Mouse (Mus musculus) midbrain, postnatal 0 days (tissue): ENCODE measurements around the gene Chuk. TPM values are rescaled to one million over a fixed set of nuclear protein-coding genes. Genes with fewer than 3 reads are reported as not detected.

Experiments
- ATAC-seq: fragments of 200-750 bp; cut with Nextera tagmentation; 2 replicates; pipeline ENCODE4 v1.8.0; 2017; ENCODE audit warnings: moderate number of reproducible peaks, mild to moderate bottlenecking, moderate TSS enrichment, moderate library complexity; ENCODE audit not compliant: low FRiP score
- DNase-seq: peaks from one replicate; pipeline ENCODE4 v3.0.0-alpha.2; 2015; ENCODE audit warnings: low spot score
- H3K27ac ChIP-seq: fragments of 300-500 bp; sonication (generic); 2 replicates; pipeline ENCODE4 v1.5.1; 2014; ENCODE audit warnings: low read depth, mild to moderate bottlenecking, low read length, mixed read lengths
- H3K27me3 ChIP-seq: fragments of 300-500 bp; sonication (generic); 2 replicates; pipeline ENCODE4 v1.6.1; 2014; ENCODE audit warnings: low read length, control low read depth, mixed read lengths; ENCODE audit not compliant: insufficient read depth
- H3K36me3 ChIP-seq: fragments of 300-500 bp; sonication (generic); 2 replicates; pipeline ENCODE4 v1.6.1; 2014; ENCODE audit warnings: low read length, control low read depth, mixed read lengths; ENCODE audit not compliant: insufficient read depth
- H3K4me1 ChIP-seq: fragments of 300-500 bp; sonication (generic); 2 replicates; pipeline ENCODE4 v1.6.1; 2014; ENCODE audit warnings: mild to moderate bottlenecking, control low read depth, antibody characterized with exemption, low read length, mixed read lengths; ENCODE audit not compliant: insufficient read depth
- H3K4me2 ChIP-seq: fragments of 300-500 bp; sonication (generic); 2 replicates; pipeline ENCODE4 v1.6.1; 2014; ENCODE audit warnings: low read depth, mild to moderate bottlenecking, low read length, mixed read lengths; ENCODE audit not compliant: poor library complexity, severe bottlenecking
- H3K4me3 ChIP-seq: fragments of 300-500 bp; sonication (generic); 2 replicates; pipeline ENCODE4 v1.5.1; 2014; ENCODE audit warnings: low read depth, mild to moderate bottlenecking, low read length, moderate library complexity
- H3K9ac ChIP-seq: fragments of 300-500 bp; sonication (generic); replicated peaks from 2 replicates; pipeline ENCODE4 v1.6.1; 2014; ENCODE audit warnings: mild to moderate bottlenecking, low read length, moderate library complexity, mixed read lengths; ENCODE audit not compliant: poor library complexity, severe bottlenecking
- H3K9me3 ChIP-seq: fragments of 300-500 bp; sonication (generic); 2 replicates; pipeline ENCODE4 v1.6.1; 2016; ENCODE audit warnings: low read length, control low read depth
- CTCF ChIP-seq: IDR thresholded peaks from 2 replicates; pipeline ENCODE4 v1.5.1; 2016; ENCODE audit warnings: antibody characterized with exemption, mild to moderate bottlenecking
- WGBS: fragments of 180-500 bp; shearing (Covaris S2); extraction: QIAGEN DNeasy Blood & Tissue Kit; methylation state at CpG from one replicate; pipeline ENCODE4 v1.1.7; 2014; 5-methylcytosine and 5-hydroxymethylcytosine counted together
- polyA plus RNA-seq: library from polyadenylated mRNA; unstranded; fragments of >200 nt; fragmentation: Nextera tagmentation; extraction: Ambion mirVana; gene quantifications from 2 replicates; pipeline ENCODE4 v1.2.1, GENCODE M21; 2015
- total RNA-seq: library from RNA; depleted of rRNA; stranded (reverse); fragments of >200 nt; gene quantifications from 2 replicates; pipeline ENCODE4 v1.2.3, GENCODE M21; 2014

Chuk gene
- total and polyA plus RNA-seq, 2 experiments from 2014 or later: 34.7 to 40.7 TPM

GRCm38 (mm10) chr19:44042121-44042520 lies 65.2 kb downstream of the Chuk start:
- Histone ChIP-seq H3K9me3 (no peaks in the 10 kb centered on the region), H3K4me3 (no peak overlapping the region), H3K27me3 (no peaks in the 10 kb centered on the region), H3K27ac (no peak overlapping the region), H3K36me3 (peaks cover 10% of the 10 kb centered on the region), H3K4me2 (no peak overlapping the region), H3K9ac (no peak overlapping the region), H3K4me1 (no peaks in the 10 kb centered on the region)
- WGBS: 71% methylated on average over 5 of the region's 5 CpGs
- no peak for TF ChIP-seq CTCF
- DNase-seq: no peak
- ATAC-seq: no peak

DNA sequence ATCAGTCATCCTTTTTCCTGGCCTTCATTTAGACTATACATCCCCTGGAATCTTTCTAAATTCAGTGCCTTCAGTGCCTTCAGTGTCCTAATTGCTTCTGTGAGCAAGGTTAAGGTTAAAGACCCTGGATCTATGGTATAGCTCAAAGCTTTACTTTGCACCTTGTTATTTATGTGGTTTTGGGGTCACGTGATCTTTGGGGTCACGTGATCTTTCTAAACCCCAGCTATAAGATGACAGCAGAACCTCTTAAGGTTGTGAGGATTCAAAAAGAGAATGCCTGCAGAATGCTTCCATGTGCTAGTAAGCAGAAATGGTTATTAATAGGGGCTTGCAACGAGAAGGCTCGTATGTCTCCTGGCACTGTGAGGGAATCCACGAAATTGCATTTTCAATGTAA lies 73.9 kb downstream of the Chuk start:
- no peak for TF ChIP-seq CTCF
- Histone ChIP-seq H3K9me3 (no peaks in the 10 kb centered on the region), H3K36me3 (peaks cover 15% of the 10 kb centered on the region; the same call in 1 of the 2 replicates), H3K4me1 (no peaks in the 10 kb centered on the region), H3K9ac (no peak overlapping the region), H3K27me3 (no peaks in the 10 kb centered on the region), H3K27ac (no peak overlapping the region), H3K4me2 (no peak overlapping the region), H3K4me3 (no peak overlapping the region)
- ATAC-seq (no peak), DNase-seq (no peak)
- WGBS: 91% methylated on average over 5 of the region's 5 CpGs

GRCm38 (mm10) chr19:44032046-44032744 lies 75.1 kb downstream of the Chuk start:
- no peaks in the 10 kb centered on the region for H3K9me3 ChIP-seq
- H3K4me1 ChIP-seq: no peaks in the 10 kb centered on the region
- no peaks in the 10 kb centered on the region for H3K27me3 ChIP-seq
- WGBS: 95% methylated on average over 11 of the region's 11 CpGs
- H3K36me3 ChIP-seq: peaks cover 15% of the 10 kb centered on the region; the same call in 1 of the 2 replicates
- H3K4me2 ChIP-seq: no peak overlapping the region
- no peak for TF ChIP-seq CTCF
- H3K4me3 ChIP-seq: no peak overlapping the region
- no peak overlapping the region for H3K9ac ChIP-seq
- ATAC-seq (no peak), DNase-seq (no peak)
- no peak overlapping the region for H3K27ac ChIP-seq

DNA sequence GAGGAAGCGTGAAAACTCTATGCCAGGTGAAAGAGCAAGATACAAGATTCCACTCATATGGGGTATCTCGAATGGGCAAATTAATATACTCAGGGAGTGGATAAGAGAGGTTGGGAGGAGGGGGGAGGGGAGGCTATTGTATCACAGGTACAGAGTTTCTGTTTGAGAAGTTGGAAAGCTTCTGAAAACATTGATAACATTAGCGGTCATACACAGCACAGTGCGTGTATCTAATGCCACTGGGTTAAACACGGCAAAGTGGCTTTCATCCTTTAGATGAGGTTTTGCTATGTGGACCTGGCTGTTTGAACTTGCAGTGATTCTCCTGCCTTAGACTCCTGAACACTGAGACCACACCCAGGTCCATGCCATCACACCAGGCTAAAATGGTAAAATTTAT lies 77.3 kb downstream of the Chuk start:
- DNase-seq: no peak
- H3K27ac ChIP-seq: no peak overlapping the region
- no peak for TF ChIP-seq CTCF
- no peak overlapping the region for H3K9ac ChIP-seq
- 0 out of 2 replicates have a peak, but pooled peaks cover 3% of the 10 kb centered on the region for H3K36me3 ChIP-seq
- no peaks in the 10 kb centered on the region for H3K4me1 ChIP-seq
- H3K9me3 ChIP-seq: no peaks in the 10 kb centered on the region
- no peak overlapping the region for H3K4me2 ChIP-seq
- WGBS: 95% methylated on average over 5 of the region's 5 CpGs
- ATAC-seq: no peak
- H3K27me3 ChIP-seq: no peaks in the 10 kb centered on the region
- H3K4me3 ChIP-seq: no peak overlapping the region

DNA sequence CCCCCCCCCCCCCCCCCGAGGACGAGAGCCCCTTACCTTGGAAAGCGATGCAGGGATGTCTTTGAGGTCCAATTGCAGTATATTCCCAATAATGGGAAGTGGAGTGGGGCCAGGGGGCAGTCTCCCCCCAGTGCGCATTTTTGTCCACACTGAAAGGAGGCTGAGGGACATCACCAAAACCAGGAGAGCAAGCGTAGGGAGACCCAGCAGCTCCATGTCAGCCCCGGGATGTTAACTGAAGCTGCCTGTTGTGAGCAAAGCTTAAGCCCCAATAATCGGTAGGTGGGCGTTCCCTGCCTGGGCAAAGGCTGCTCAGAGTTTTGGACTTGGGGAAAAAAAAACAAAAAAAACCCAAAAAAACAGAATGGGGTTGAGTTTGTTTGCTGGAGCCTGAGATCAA lies 78.3 kb downstream of the Chuk start, which contains the start of gene Cyp2c23:
Gene Cyp2c23 (minus strand): TSS at position 237 of the 400 bp plus-strand sequence.
- ATAC-seq (no peak), DNase-seq (no peak)
- no peaks in the 10 kb centered on the region for H3K4me1 ChIP-seq
- H3K36me3 ChIP-seq: 0 out of 2 replicates have a peak, but pooled peaks cover 3% of the 10 kb centered on the region
- H3K4me2 ChIP-seq: no peak within 1 kb of the TSS
- H3K27me3 ChIP-seq: no peaks in the 10 kb centered on the region
- no peak within 1 kb of the TSS for H3K27ac ChIP-seq
- WGBS: 63% methylated on average over 6 of the region's 8 CpGs
- no peaks in the 10 kb centered on the region for H3K9me3 ChIP-seq
- no peak within 1 kb of the TSS for H3K9ac ChIP-seq
- no peak within 1 kb of the TSS for H3K4me3 ChIP-seq
- no peak for TF ChIP-seq CTCF

- ATAC-seq (no peak), DNase-seq (no peak)
- no peaks in the 10 kb centered on the region for H3K9me3 ChIP-seq
- no peak overlapping the region for H3K4me3 ChIP-seq
- 0 out of 2 replicates have a peak, but pooled peaks cover 1% of the 10 kb centered on the region for H3K36me3 ChIP-seq
- no peak overlapping the region for H3K9ac ChIP-seq
- TF ChIP-seq CTCF: no peak
- H3K4me1 ChIP-seq: no peaks in the 10 kb centered on the region
- no peaks in the 10 kb centered on the region for H3K27me3 ChIP-seq
- 69% methylated on average over 8 of the region's 8 CpGs for WGBS
- no peak overlapping the region for H3K4me2 ChIP-seq
- H3K27ac ChIP-seq: no peak overlapping the region
Observed at GRCm38 (mm10) chr19:44026956-44027530, 80.2 kb downstream of the Chuk start.
